Mouse (Mus musculus) C2C12 (cell line): ENCODE measurements at regions not wholly inside any gene's neighbourhood (a gene's known extent, or its start where the extent isn't known, plus 50 kb on each side); places are given as distances from the start of the nearest gene placed in this dataset.

ENCODE experiments used
- CEBPB ChIP-seq: IDR thresholded peaks from one replicate; pipeline ENCODE4 v1.6.1; 2011; ENCODE audit warnings: low read depth, mild to moderate bottlenecking, control low read depth, moderate library complexity
- CTCF ChIP-seq: IDR thresholded peaks from one replicate; pipeline ENCODE4 v1.5.1; 2011; ENCODE audit not compliant: control insufficient read depth, insufficient read depth, insufficient read length

DNA sequence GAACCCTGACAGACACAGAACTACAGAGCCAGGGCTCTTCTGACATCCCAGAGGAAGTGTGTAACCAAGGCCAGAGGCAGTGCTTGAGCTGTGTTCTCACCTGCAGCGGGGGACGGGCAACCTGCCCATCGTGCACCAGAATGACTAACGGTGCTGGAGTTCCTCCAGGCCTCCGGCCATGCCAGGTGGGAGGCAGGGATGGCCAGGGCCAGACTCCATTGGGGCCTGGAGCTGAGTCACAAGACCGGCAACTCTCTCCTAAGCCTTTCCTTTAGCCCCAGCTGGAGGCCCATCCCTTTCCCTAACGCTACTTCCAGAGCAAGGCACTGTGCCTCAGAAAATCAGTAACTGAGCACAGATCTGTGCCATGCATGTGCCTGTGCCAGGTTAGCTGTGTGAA lies 129.8 kb downstream of the Inhbb start:
- no peak for TF ChIP-seq CTCF
- TF ChIP-seq CEBPB = no peak
